Mouse (Mus musculus) olfactory bulb, adult 2 months (tissue): Measurements from ENCODE around the gene Ubr1.

Experiments used
- CTCF ChIP-seq: fragments of 200-500 bp; IDR thresholded peaks from 2 replicates; pipeline ENCODE4 v1.5.1; 2012; ENCODE audit warnings: low read depth, mild to moderate bottlenecking, low read length, moderate library complexity; ENCODE audit not compliant: insufficient read depth
- POLR2A ChIP-seq: fragments of 200-500 bp; IDR thresholded peaks from 2 replicates; pipeline ENCODE4 v1.6.1; 2012; ENCODE audit warnings: mild to moderate bottlenecking, low read depth, low read length, moderate library complexity; ENCODE audit not compliant: insufficient read depth

DNA sequence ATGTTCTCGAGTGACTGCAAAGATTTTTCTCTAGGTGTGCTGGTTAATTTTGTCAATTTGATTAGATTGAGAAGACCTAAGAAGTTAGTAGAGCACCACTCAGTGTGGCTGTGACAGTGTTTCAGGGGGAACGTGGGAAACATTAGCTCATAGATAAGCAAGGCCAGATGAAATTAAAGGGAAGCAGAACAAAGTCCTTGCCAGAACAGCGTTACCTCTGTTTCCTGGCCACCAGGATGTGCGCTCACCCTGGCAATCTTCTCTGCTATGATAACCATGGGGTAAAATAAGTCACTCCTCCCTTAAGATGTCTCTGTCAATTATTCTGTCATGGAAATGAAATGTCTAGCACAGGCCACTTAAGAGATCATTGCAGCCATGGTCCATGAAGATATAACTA lies 126.5 kb downstream of the Ubr1 start:
- no peak for TF ChIP-seq POLR2A
- TF ChIP-seq CTCF: no peak
